16 mouse cellular contexts compared by ENCODE assay signal in genomic region chr1:23345633-23346032, GRCm38 (mm10).
"Had no signal": no experiment of that assay in that cellular context is flagged by ENCODE, and none has a peak within 500 bp of the region (broad histone marks: within the 10 kb centered on the region; RNA-seq: fewer than 3 reads in every experiment).

No protein-coding gene starts in this region.

- H3K27ac ChIP-seq: midbrain, embryonic 13.5 days; midbrain, embryonic 15.5 days; neural tube, embryonic 12.5 days had no signal

- H3K9ac ChIP-seq: lung, embryonic 14.5 days; midbrain, embryonic 13.5 days; midbrain, embryonic 15.5 days; neural tube, embryonic 12.5 days had no signal

- H3K36me3 ChIP-seq: midbrain, embryonic 13.5 days; midbrain, embryonic 15.5 days; neural tube, embryonic 12.5 days had no signal

- H3K27me3 ChIP-seq: midbrain, embryonic 13.5 days; midbrain, embryonic 15.5 days; neural tube, embryonic 12.5 days had no signal

- H3K9me3 ChIP-seq: midbrain, embryonic 13.5 days; midbrain, embryonic 15.5 days; neural tube, embryonic 12.5 days had no signal

- H3K4me2 ChIP-seq: lung, embryonic 14.5 days; midbrain, embryonic 11.5 days; midbrain, embryonic 13.5 days; midbrain, embryonic 15.5 days; neural tube, embryonic 12.5 days had no signal

- DNase-seq: lung, adult 18-20 months; lung, embryonic 14.5 days; lung, postnatal 10 days; lung, postnatal 4 days; retina, postnatal 1 day; right cerebral cortex, adult 18-20 months; right cerebral cortex, postnatal 25 days; right cerebral cortex, postnatal 4 days; spleen, adult 18-20 months; thymus, adult 18-20 months; thymus, postnatal 14 days; thymus, postnatal 36 days had no signal

- H3K4me3 ChIP-seq: midbrain, embryonic 13.5 days; midbrain, embryonic 15.5 days; neural tube, embryonic 12.5 days had no signal

- H3K4me1 ChIP-seq: neural tube, embryonic 12.5 days had no signal

- ATAC-seq: midbrain, embryonic 13.5 days; midbrain, embryonic 15.5 days had no signal
